Mouse (Mus musculus) erythroblast, embryonic 14.5 days (primary cell): Measurements from ENCODE around the gene Pdhb. TPM values are rescaled to one million over a fixed set of nuclear protein-coding genes. Genes with fewer than 3 reads are reported as not detected.
A peak's percentile ranks its signal among the peaks of the same experiment; 100 is the strongest.
"Not testable (repeated sequence)": the region's sequence is repeated elsewhere in the genome, so short reads cannot be mapped to it uniquely, and the experiment has no call there.

Source experiments
- H3K27me3 ChIP-seq: 2 replicates; pipeline ENCODE4 v1.6.1; 2012; ENCODE audit warnings: inconsistent platforms; ENCODE audit not compliant: control insufficient read depth
- H3K36me3 ChIP-seq: 2 replicates; pipeline ENCODE4 v1.6.1; 2012; ENCODE audit warnings: mild to moderate bottlenecking, inconsistent platforms; ENCODE audit not compliant: control insufficient read depth
- H3K4me1 ChIP-seq: 2 replicates; pipeline ENCODE4 v1.6.1; 2012; ENCODE audit warnings: inconsistent platforms; ENCODE audit not compliant: control insufficient read depth
- H3K4me3 ChIP-seq: replicated peaks from 2 replicates; pipeline ENCODE3; 2012; ENCODE audit warnings: moderate library complexity, mild to moderate bottlenecking, inconsistent platforms
- H3K9me3 ChIP-seq: 2 replicates; pipeline ENCODE4 v1.6.1; 2012; ENCODE audit warnings: low read length, inconsistent platforms, mixed read lengths; ENCODE audit not compliant: control insufficient read depth
- GATA1 ChIP-seq: IDR thresholded peaks from 2 replicates; pipeline ENCODE4 v1.6.1; 2012; ENCODE audit warnings: low read length, inconsistent platforms, mixed read lengths
- TAL1 ChIP-seq: IDR thresholded peaks from 3 replicates; pipeline ENCODE4 v1.6.1; 2012; ENCODE audit warnings: low read length, inconsistent platforms, mixed read lengths
- polyA plus RNA-seq: library from polyadenylated mRNA; stranded (reverse); fragments of >175 nt; gene quantifications from 2 replicates; pipeline ENCODE4 v1.2.3, GENCODE M21; 2012

The Pdhb gene
- polyA plus RNA-seq, 1 experiment: 7.8 TPM

GRCm38 (mm10) chr14:8200769-8201168 lies 27.9 kb upstream of the Pdhb start:
- Histone ChIP-seq H3K36me3 (no peaks in the 10 kb centered on the region), H3K9me3 (no peaks in the 10 kb centered on the region), H3K27me3 (no peaks in the 10 kb centered on the region), H3K4me3 (no peak overlapping the region), H3K4me1 (no peaks in the 10 kb centered on the region)
- TF ChIP-seq TAL1 (no peak), GATA1 (no peak)

- no peaks in the 10 kb centered on the region for H3K27me3 ChIP-seq
- H3K4me3 ChIP-seq: no peak overlapping the region
- no peak for TF ChIP-seq GATA1
- no peak for TF ChIP-seq TAL1
- H3K4me1 ChIP-seq: no peaks in the 10 kb centered on the region
- no peaks in the 10 kb centered on the region for H3K36me3 ChIP-seq
- no peaks in the 10 kb centered on the region for H3K9me3 ChIP-seq
Observed at GRCm38 (mm10) chr14:8192727-8193126, 19.9 kb upstream of the Pdhb start.

GRCm38 (mm10) chr14:8191331-8191965 lies 18.6 kb upstream of the Pdhb start:
- no peaks in the 10 kb centered on the region for H3K36me3 ChIP-seq
- no peak for TF ChIP-seq GATA1
- no peak for TF ChIP-seq TAL1
- no peaks in the 10 kb centered on the region for H3K9me3 ChIP-seq
- no peaks in the 10 kb centered on the region for H3K27me3 ChIP-seq
- H3K4me1 ChIP-seq: no peaks in the 10 kb centered on the region
- no peak overlapping the region for H3K4me3 ChIP-seq

GRCm38 (mm10) chr14:8190556-8190955 lies 17.7 kb upstream of the Pdhb start:
- no peaks in the 10 kb centered on the region for H3K9me3 ChIP-seq
- H3K36me3 ChIP-seq: no peaks in the 10 kb centered on the region
- H3K4me3 ChIP-seq: no peak overlapping the region
- H3K4me1 ChIP-seq: no peaks in the 10 kb centered on the region
- TF ChIP-seq GATA1 (no peak), TAL1 (no peak)
- H3K27me3 ChIP-seq: no peaks in the 10 kb centered on the region

- no peaks in the 10 kb centered on the region for H3K36me3 ChIP-seq
- no peaks in the 10 kb centered on the region for H3K27me3 ChIP-seq
- TF ChIP-seq TAL1 (no peak), GATA1 (no peak)
- no peaks in the 10 kb centered on the region for H3K4me1 ChIP-seq
- no peak overlapping the region for H3K4me3 ChIP-seq
- peaks cover 4% of the 10 kb centered on the region; the same call in 1 of the 2 replicates for H3K9me3 ChIP-seq
Observed at GRCm38 (mm10) chr14:8186278-8187045, 13.6 kb upstream of the Pdhb start.

GRCm38 (mm10) chr14:8183330-8183729 lies 10.5 kb upstream of the Pdhb start:
- Histone ChIP-seq H3K4me3 (no peak overlapping the region), H3K9me3 (peaks cover 4% of the 10 kb centered on the region; the same call in 1 of the 2 replicates), H3K27me3 (no peaks in the 10 kb centered on the region), H3K4me1 (peaks cover 6% of the 10 kb centered on the region), H3K36me3 (no peaks in the 10 kb centered on the region)
- TF ChIP-seq GATA1 (no peak), TAL1 (no peak)

- Histone ChIP-seq H3K4me1 (peaks cover 8% of the 10 kb centered on the region), H3K27me3 (no peaks in the 10 kb centered on the region), H3K4me3 (no peak overlapping the region), H3K36me3 (no peaks in the 10 kb centered on the region), H3K9me3 (peaks cover 4% of the 10 kb centered on the region; the same call in 1 of the 2 replicates)
- TF ChIP-seq GATA1 (no peak), TAL1 (no peak)
Observed at GRCm38 (mm10) chr14:8180371-8181035, 7.7 kb upstream of the Pdhb start.

GRCm38 (mm10) chr14:8176251-8176650 lies 3.4 kb upstream of the Pdhb start:
- Histone ChIP-seq H3K4me1 (peaks cover 31% of the 10 kb centered on the region), H3K36me3 (peaks cover 3% of the 10 kb centered on the region), H3K9me3 (no peaks in the 10 kb centered on the region), H3K4me3 (no peak overlapping the region), H3K27me3 (no peaks in the 10 kb centered on the region)
- no peak for TF ChIP-seq GATA1
- TF ChIP-seq TAL1: no peak

- Histone ChIP-seq H3K27me3 (no peaks in the 10 kb centered on the region), H3K4me3 (no peak overlapping the region), H3K9me3 (no peaks in the 10 kb centered on the region), H3K4me1 (peaks cover 28% of the 10 kb centered on the region), H3K36me3 (peaks cover 19% of the 10 kb centered on the region)
- TF ChIP-seq TAL1 (no peak), GATA1 (no peak)
Observed at GRCm38 (mm10) chr14:8174634-8175033, 1.8 kb upstream of the Pdhb start.

GRCm38 (mm10) chr14:8173542-8174250 lies 871 bp upstream of the Pdhb start:
- H3K36me3 ChIP-seq: peaks cover 29% of the 10 kb centered on the region
- H3K9me3 ChIP-seq, H3K27me3 ChIP-seq: not testable (repeated sequence)
- H3K4me1 ChIP-seq: peaks cover 28% of the 10 kb centered on the region
- H3K4me3 ChIP-seq: peak overlapping the region; percentile 99
